Comparison of ENCODE assay signal across 9 mouse cellular contexts in the genomic region with DNA sequence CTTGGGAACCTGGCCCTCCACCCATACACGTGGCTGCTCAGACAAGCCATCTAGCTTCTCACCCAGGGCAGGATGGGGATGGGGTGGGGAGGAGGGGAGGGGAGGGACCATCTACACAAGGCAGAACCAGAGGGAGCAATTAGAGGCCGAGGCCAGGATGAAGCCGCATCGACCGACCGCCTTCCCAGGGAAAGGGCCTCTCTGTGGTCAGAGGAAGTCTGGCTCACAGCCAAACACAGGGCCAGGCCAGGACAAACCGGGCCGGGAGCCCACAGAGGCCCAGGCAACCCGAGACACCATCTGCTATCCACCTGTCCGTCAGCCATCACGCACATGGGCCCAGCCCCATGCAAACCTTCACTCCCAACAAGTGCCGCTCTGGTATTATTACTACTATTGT. TPM values are rescaled to one million over a fixed set of nuclear protein-coding genes. Genes with fewer than 3 reads are reported as not detected.
DNase-seq lines count a peak whose midpoint lies in the region; ATAC-seq and TF ChIP-seq lines count a peak whose summit lies in the region.
"Had no signal": no experiment of that assay in that cellular context is flagged by ENCODE, and none has a peak within 500 bp of the region (broad histone marks: within the 10 kb centered on the region; RNA-seq: fewer than 3 reads in every experiment).

No protein-coding gene starts in this region.

- intact Hi-C loops in left cerebral cortex, postnatal 25 days (cut with DNase I), result no loop called here

- H3K9ac ChIP-seq in hindbrain, embryonic 14.5 days, result peak overlapping the region; percentile 50
- H3K9ac ChIP-seq in liver, adult 2 months (ENCODE audit: low read depth, low read length), result no peak overlapping the region
- peak overlapping the region; percentile 65 for H3K9ac ChIP-seq in neural tube, embryonic 13.5 days
- H3K9ac ChIP-seq: liver, embryonic 14.5 days had no signal

- peaks cover 78% of the 10 kb centered on the region for H3K79me2 ChIP-seq in liver, adult 2 months (ENCODE audit: control insufficient read depth, insufficient read depth, low read length)

- H3K9me3 ChIP-seq in hindbrain, embryonic 14.5 days (ENCODE audit: control insufficient read depth, low read length), result no peaks in the 10 kb centered on the region
- H3K9me3 ChIP-seq in neural tube, embryonic 13.5 days, result no peaks in the 10 kb centered on the region

- peak; percentile 48 to 61 for DNase-seq in left cerebral cortex, postnatal 25 days (ENCODE audit: low spot score in 2 of 2)
- DNase-seq in left cerebral cortex, adult 11 months (ENCODE audit: low spot score), result no peak
- DNase-seq in cerebellum, postnatal 10 days, result peak; percentile 99
- DNase-seq in gastrocnemius, adult 8-10 months (ENCODE audit: low spot score in 2 of 2), result peak; percentile 87 to 93
- DNase-seq in hindbrain, embryonic 14.5 days (ENCODE audit: low spot score), result peak; percentile 77
- peak; percentile 80 for DNase-seq in liver, adult 2 months (ENCODE audit: extremely low read depth, low read depth, low spot score)
- DNase-seq in thymus, adult 18-20 months, result no peak

- peak; percentile 68 for ATAC-seq in hindbrain, embryonic 14.5 days (ENCODE audit: low FRiP score)
- ATAC-seq in neural tube, embryonic 13.5 days (ENCODE audit: low read depth), result peak; percentile 57

- H3K4me2 ChIP-seq in hindbrain, embryonic 14.5 days (replicated peaks), result peak overlapping the region; percentile 37
- H3K4me2 ChIP-seq in neural tube, embryonic 13.5 days, result peak overlapping the region; percentile 44

- WGBS in hindbrain, embryonic 14.5 days, result 2% methylated on average over 12 of the region's 12 CpGs
- 5% methylated on average over 12 of the region's 12 CpGs for WGBS in liver, adult 2 months
- 3% methylated on average over 12 of the region's 12 CpGs for WGBS in neural tube, embryonic 13.5 days

- no peak for TF ChIP-seq POLR2A in liver, adult 2 months (IDR thresholded peaks at IDR 0.05; ENCODE audit: extremely low read depth, insufficient read depth, low read length)

- no peaks in the 10 kb centered on the region for H3K27me3 ChIP-seq in hindbrain, embryonic 14.5 days (ENCODE audit: control insufficient read depth, insufficient read depth, low read length)
- no peaks in the 10 kb centered on the region for H3K27me3 ChIP-seq in liver, adult 2 months (ENCODE audit: control insufficient read depth, insufficient read depth, low read length)
- no peaks in the 10 kb centered on the region for H3K27me3 ChIP-seq in neural tube, embryonic 13.5 days

- H3K4me1 ChIP-seq in hindbrain, embryonic 14.5 days (replicated peaks; ENCODE audit: control insufficient read depth, insufficient read depth, low read length), result peaks cover 85% of the 10 kb centered on the region
- H3K4me1 ChIP-seq in liver, adult 2 months (ENCODE audit: control insufficient read depth, insufficient read depth, low read length), result peaks cover 46% of the 10 kb centered on the region
- peaks cover 99% of the 10 kb centered on the region for H3K4me1 ChIP-seq in neural tube, embryonic 13.5 days (replicated peaks)

- no peak overlapping the region for H3K4me3 ChIP-seq in hindbrain, embryonic 14.5 days (replicated peaks; ENCODE audit: low read length)
- H3K4me3 ChIP-seq in liver, adult 2 months (ENCODE audit: insufficient read depth, low read depth, low read length), result no peak overlapping the region
- H3K4me3 ChIP-seq in neural tube, embryonic 13.5 days, result no peak overlapping the region

- peak overlapping the region; percentile 92 for H3K27ac ChIP-seq in hindbrain, embryonic 14.5 days
- H3K27ac ChIP-seq in liver, adult 2 months (replicated peaks; ENCODE audit: insufficient read depth, low read depth, low read length), result no peak overlapping the region; the same call in 1 of the 2 replicates
- peak overlapping the region; percentile 98 for H3K27ac ChIP-seq in neural tube, embryonic 13.5 days (replicated peaks)
- H3K27ac ChIP-seq: liver, embryonic 14.5 days had no signal

- no peak for TF ChIP-seq CTCF in liver, adult 2 months (IDR thresholded peaks at IDR 0.05; ENCODE audit: low read depth, low read length)

- H3K36me3 ChIP-seq in hindbrain, embryonic 14.5 days (replicated peaks; ENCODE audit: control insufficient read depth, insufficient read depth), result no peaks in the 10 kb centered on the region
- no peaks in the 10 kb centered on the region for H3K36me3 ChIP-seq in liver, adult 2 months (ENCODE audit: control insufficient read depth, insufficient read depth, low read length)
- H3K36me3 ChIP-seq in neural tube, embryonic 13.5 days, result no peaks in the 10 kb centered on the region

RNA-seq across cellular contexts. Expression of gene Ncor2, which starts 19.7 kb away (rescaled TPM):
- 100 to 1,000 TPM; 183 to 200 TPM for total RNA-seq in left cerebral cortex, postnatal 25 days (2021)
- 100 to 1,000 TPM in 1 of 4 experiments, 10 to 100 TPM in 3; 93.5 to 117 (median 97.9) TPM for total RNA-seq in gastrocnemius, adult 8-10 months (2022)
- 26.0 and 27.4 TPM in 2 replicates for polyA plus RNA-seq in hindbrain, embryonic 14.5 days (2014; fragmentation: Nextera tagmentation; extraction: Ambion mirVana)
- total RNA-seq in liver, adult 2 months (2014; rRNA removed), result 7.1 and 9.4 TPM in 2 replicates
- polyA plus RNA-seq in liver, adult 2 months (2012; rRNA removed), result 15.0 and 17.0 TPM in 2 replicates
- polyA plus RNA-seq in neural tube, embryonic 13.5 days (2015; fragmentation: Nextera tagmentation; extraction: Ambion mirVana), result 29.2 and 30.4 TPM in 2 replicates

Comparison
In these comparisons a context has a peak if more than half of its experiments do, and no peak if none do; other contexts are left out.
1. DNase-seq: peak in left cerebral cortex, postnatal 25 days (2 of 2), cerebellum, postnatal 10 days (2 of 2), gastrocnemius, adult 8-10 months (2 of 2), hindbrain, embryonic 14.5 days (single experiment) and liver, adult 2 months (single experiment); none in left cerebral cortex, adult 11 months (single experiment) and thymus, adult 18-20 months (0 of 2).